Mouse (Mus musculus): ENCODE data around the gene Esp34. TPM values are rescaled to one million over a fixed set of nuclear protein-coding genes. Genes with fewer than 3 reads are reported as not detected.

The Esp34 gene
- polyA plus RNA-seq (2012; rRNA removed; ENCODE audit: low replicate concordance), result not detected in 2 replicates

GRCm38 (mm10) chr17:38553892-38554291 lies at the start of gene Esp34:
Esp34 (plus strand) TSS chr17:38554192.

Other genes with a start within 250 kb of the Esp34 start
- not detected in 2 replicates for gene Olfr137, start 246.6 kb upstream of the Esp34 start, polyA plus RNA-seq (2012; rRNA removed; ENCODE audit: low replicate concordance)
- gene Olfr136, start 224.4 kb upstream of the Esp34 start, polyA plus RNA-seq (2012; rRNA removed; ENCODE audit: low replicate concordance), result not detected in 2 replicates
- not detected in 2 replicates for gene Esp36, start 134.0 kb upstream of the Esp34 start, polyA plus RNA-seq (2012; rRNA removed; ENCODE audit: low replicate concordance)
- not detected in 2 replicates for gene Esp31, start 85.3 kb downstream of the Esp34 start, polyA plus RNA-seq (2012; rRNA removed; ENCODE audit: low replicate concordance)